Mouse (Mus musculus): ENCODE data around the gene Rapgef4.
A peak's percentile ranks its signal among the peaks of the same experiment; 100 is the strongest.

Rapgef4 gene

GRCm38 (mm10) chr2:72079110-72079509 is 98.1 kb downstream of the Rapgef4 start:
- no peak for DNase-seq

GRCm38 (mm10) chr2:72082846-72083245 is 101.8 kb downstream of the Rapgef4 start:
- DNase-seq, result no peak

- DNase-seq, result no peak
These were observed 107.8 kb downstream of the Rapgef4 start for GRCm38 (mm10) chr2:72088886-72089285.

GRCm38 (mm10) chr2:72090061-72090460 is 109.0 kb downstream of the Rapgef4 start:
- no peak for DNase-seq

- DNase-seq, result peak in 1 of 2 experiments; percentile 20
These were observed 111.0 kb downstream of the Rapgef4 start for GRCm38 (mm10) chr2:72092046-72092445.

GRCm38 (mm10) chr2:72093402-72094037 is 112.5 kb downstream of the Rapgef4 start:
- DNase-seq, result no peak

- no peak for DNase-seq
These were observed 113.0 kb downstream of the Rapgef4 start for GRCm38 (mm10) chr2:72094038-72094437.

- no peak for DNase-seq
These were observed 113.4 kb downstream of the Rapgef4 start for GRCm38 (mm10) chr2:72094446-72094845.

GRCm38 (mm10) chr2:72095002-72095401 is 114.0 kb downstream of the Rapgef4 start:
- no peak for DNase-seq

GRCm38 (mm10) chr2:72096345-72096744 is 115.3 kb downstream of the Rapgef4 start:
- DNase-seq, result peak; percentile 61 to 63

GRCm38 (mm10) chr2:72098366-72098765 is 117.3 kb downstream of the Rapgef4 start:
- no peak for DNase-seq

GRCm38 (mm10) chr2:72104604-72105003 is 123.6 kb downstream of the Rapgef4 start:
- DNase-seq, result no peak

GRCm38 (mm10) chr2:72107525-72108180 is 126.6 kb downstream of the Rapgef4 start:
- DNase-seq, result no peak

- no peak for DNase-seq
These were observed 127.6 kb downstream of the Rapgef4 start for GRCm38 (mm10) chr2:72108448-72109312.

GRCm38 (mm10) chr2:72110404-72110803 is 129.4 kb downstream of the Rapgef4 start:
- DNase-seq, result no peak

GRCm38 (mm10) chr2:72113716-72114115 is 132.7 kb downstream of the Rapgef4 start:
- DNase-seq, result no peak

- no peak for DNase-seq
These were observed 133.1 kb downstream of the Rapgef4 start for GRCm38 (mm10) chr2:72114148-72114559.

- DNase-seq, result peak; percentile 42 to 45
These were observed 135.1 kb downstream of the Rapgef4 start for GRCm38 (mm10) chr2:72116103-72116502.

GRCm38 (mm10) chr2:72116698-72117097 is 135.7 kb downstream of the Rapgef4 start:
- peak in 1 of 2 experiments; percentile 42 for DNase-seq

GRCm38 (mm10) chr2:72117138-72118011 is 136.3 kb downstream of the Rapgef4 start:
- peak in 1 of 2 experiments; percentile 26 for DNase-seq

GRCm38 (mm10) chr2:72120211-72120610 is 139.2 kb downstream of the Rapgef4 start:
- DNase-seq, result no peak
